Mouse (Mus musculus): Measurements from ENCODE around the gene Foxc1. TPM values are rescaled to one million over a fixed set of nuclear protein-coding genes. Genes with fewer than 3 reads are reported as not detected.
A peak's percentile ranks its signal among the peaks of the same experiment; 100 is the strongest.

The Foxc1 gene
- 1.3 and 1.7 TPM in 2 replicates for polyA plus RNA-seq (2015; fragmentation: Nextera tagmentation; extraction: Ambion mirVana)

DNA sequence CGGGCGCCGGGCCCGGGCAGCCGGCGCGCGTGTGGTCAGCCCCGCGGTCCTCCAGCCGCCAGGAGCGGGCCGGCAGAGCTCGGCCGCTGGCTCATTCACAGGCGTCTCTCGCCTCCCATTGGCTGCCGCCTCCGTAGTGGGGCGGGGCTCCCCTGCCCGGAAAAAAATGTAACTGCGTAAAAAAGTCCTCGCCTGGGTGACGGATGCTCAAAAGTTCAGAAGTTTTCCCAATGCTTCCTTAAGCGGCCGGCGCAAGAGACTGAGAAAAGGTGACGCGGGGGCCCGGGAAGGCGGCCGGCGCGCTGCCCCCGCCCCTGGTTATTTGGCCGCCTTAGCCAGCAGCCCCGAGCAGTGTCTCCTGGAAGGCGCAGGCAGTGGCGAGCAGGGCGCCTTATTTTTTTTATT lies at the start of gene Foxc1:
Gene Foxc1, plus strand, starts transcription at position 206 of the 405 bp plus-strand sequence.
- under 1% methylated on average over 36 of the region's 40 CpGs for WGBS

DNA sequence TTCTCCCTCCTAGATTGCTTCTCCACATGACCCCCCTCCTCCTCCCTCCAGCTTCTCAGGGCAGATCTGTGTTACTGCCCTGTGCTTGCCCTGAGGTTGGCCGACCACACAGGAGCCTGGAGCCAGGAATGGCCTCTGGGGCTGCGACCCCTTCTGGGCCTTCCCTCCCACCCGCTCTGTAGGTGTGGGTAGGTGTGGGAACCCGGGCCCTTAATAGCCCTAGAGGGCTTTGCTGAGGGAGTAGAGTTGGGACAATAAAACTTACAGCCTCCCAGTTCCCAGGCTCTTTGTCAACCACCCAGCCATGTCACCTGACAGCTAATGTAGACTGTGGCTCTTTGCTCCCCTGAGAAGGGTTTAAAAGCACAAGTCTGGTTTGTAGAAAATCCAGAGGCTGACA lies 46.0 kb upstream of the Foxc1 start:
- Histone ChIP-seq H3K4me1 (replicated peaks) (0 out of 2 replicates have a peak, but pooled peaks cover 4% of the 10 kb centered on the region), H3K4me3 (no peak overlapping the region), H3K4me2 (no peak overlapping the region), H3K9ac (no peak overlapping the region), H3K27me3 (no peaks in the 10 kb centered on the region), H3K9me3 (no peaks in the 10 kb centered on the region), H3K27ac (no peak overlapping the region), H3K36me3 (no peaks in the 10 kb centered on the region)
- no peak for ATAC-seq (ENCODE audit: low FRiP score)
- WGBS, result 53% methylated on average over 4 of the region's 4 CpGs

More for the DNA sequence above, at the start of gene Foxc1:
- H3K9ac ChIP-seq, result peak within 1 kb of the TSS; percentile 70
- peak within 1 kb of the TSS; percentile 46 for H3K4me3 ChIP-seq
- ATAC-seq (ENCODE audit: low FRiP score), result peak; percentile 82
- H3K27ac ChIP-seq, result peak within 1 kb of the TSS; percentile 83
- H3K36me3 ChIP-seq, result no peaks in the 10 kb centered on the region
- H3K27me3 ChIP-seq, result peaks cover 95% of the 10 kb centered on the region
- no peaks in the 10 kb centered on the region for H3K9me3 ChIP-seq
- H3K4me2 ChIP-seq, result peak within 1 kb of the TSS; percentile 67
- peaks cover 44% of the 10 kb centered on the region for H3K4me1 ChIP-seq (replicated peaks)

DNA sequence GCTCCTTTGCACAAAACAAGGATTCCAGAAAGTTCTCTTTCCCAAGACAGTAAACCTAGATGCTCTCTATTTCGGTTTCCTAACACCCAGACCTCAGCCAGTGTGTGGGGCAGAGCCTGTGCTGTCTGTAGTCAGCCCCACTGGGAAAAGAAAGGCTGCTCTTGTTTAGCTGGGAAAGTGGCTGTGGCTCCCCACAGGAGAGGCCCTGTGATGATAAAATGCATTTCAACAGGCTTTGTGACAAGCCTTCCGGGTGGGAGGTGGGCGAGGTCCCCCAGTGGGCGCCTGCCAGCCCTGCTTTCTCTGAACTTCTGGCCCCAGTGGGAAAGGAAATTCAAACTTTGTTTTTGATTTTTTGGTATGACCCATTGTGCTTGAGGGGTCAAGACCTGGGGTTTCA lies 45.4 kb upstream of the Foxc1 start:
- Histone ChIP-seq H3K27me3 (no peaks in the 10 kb centered on the region), H3K9me3 (no peaks in the 10 kb centered on the region), H3K36me3 (no peaks in the 10 kb centered on the region), H3K4me3 (no peak overlapping the region), H3K4me1 (replicated peaks) (0 out of 2 replicates have a peak, but pooled peaks cover 4% of the 10 kb centered on the region), H3K9ac (no peak overlapping the region), H3K4me2 (no peak overlapping the region), H3K27ac (no peak overlapping the region)
- ATAC-seq (ENCODE audit: low FRiP score), result no peak
- WGBS, result 59% methylated on average over 4 of the region's 4 CpGs

DNA sequence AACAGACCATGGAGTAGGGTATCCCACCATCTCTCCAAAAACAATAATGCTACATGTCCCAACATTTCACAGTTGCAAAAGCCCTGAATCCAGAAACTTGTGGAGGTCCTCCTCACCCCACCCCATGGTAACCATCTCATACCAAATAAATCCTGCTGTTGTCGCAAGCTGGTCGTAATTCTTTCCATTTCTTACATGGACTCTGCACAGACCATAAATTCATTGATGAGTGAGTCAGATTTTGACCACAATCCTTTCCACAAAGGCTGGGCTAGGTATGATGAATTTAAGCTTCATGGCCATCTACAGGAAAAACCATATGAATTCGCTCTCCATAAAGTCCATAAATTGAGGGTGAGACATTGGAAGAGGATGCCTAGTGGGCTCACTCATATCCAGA lies 42.0 kb upstream of the Foxc1 start:
- Histone ChIP-seq H3K9ac (no peak overlapping the region), H3K36me3 (no peaks in the 10 kb centered on the region), H3K4me1 (replicated peaks) (0 out of 2 replicates have a peak, but pooled peaks cover 4% of the 10 kb centered on the region), H3K9me3 (no peaks in the 10 kb centered on the region), H3K4me3 (no peak overlapping the region), H3K27ac (no peak overlapping the region), H3K4me2 (no peak overlapping the region), H3K27me3 (no peaks in the 10 kb centered on the region)
- no peak for ATAC-seq (ENCODE audit: low FRiP score)
- WGBS, result 95% methylated on average over 3 of the region's 3 CpGs

DNA sequence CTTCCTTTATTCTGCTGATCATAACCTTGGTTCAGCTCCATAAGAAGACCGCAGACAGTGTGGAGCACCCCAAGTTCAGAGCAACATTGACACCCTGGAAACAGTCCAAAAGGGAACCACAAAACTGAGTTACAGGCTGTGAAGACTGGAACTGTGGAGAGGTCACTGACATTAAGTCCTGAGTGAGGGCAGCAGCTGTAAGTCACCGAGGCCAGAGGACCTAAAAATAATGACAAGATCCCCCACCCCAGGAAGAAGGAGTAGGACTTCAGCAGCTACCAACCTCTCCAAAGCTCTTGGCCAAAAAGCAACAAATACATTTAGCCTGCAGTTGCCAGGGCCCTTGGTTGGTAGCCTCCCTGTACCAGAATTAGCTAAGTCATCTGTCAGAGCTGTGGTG lies 40.9 kb upstream of the Foxc1 start:
- Histone ChIP-seq H3K9me3 (no peaks in the 10 kb centered on the region), H3K36me3 (no peaks in the 10 kb centered on the region), H3K27ac (no peak overlapping the region), H3K4me2 (no peak overlapping the region), H3K9ac (no peak overlapping the region), H3K4me1 (replicated peaks) (no peaks in the 10 kb centered on the region), H3K27me3 (no peaks in the 10 kb centered on the region), H3K4me3 (no peak overlapping the region)
- ATAC-seq (ENCODE audit: low FRiP score), result no peak
- WGBS, result 79% methylated on average over 2 of the region's 2 CpGs

DNA sequence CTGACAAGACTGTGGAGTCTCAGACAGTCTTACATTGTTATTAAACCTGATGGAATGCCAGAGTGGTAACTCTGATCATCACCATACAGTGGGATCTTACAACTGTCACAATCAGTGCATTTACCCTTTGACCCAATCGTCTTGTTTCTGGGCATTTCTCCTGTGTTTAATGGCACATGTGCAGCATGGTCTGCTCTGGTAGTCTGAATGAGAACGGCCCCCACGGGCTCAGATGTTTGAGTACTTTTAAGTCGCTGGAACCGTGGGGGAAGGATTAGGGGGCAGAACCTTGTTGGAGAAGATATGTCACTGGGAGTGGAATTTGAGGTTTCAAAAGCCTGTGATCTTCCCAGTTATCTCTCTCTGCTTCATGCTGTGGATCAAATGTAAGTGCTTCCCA lies 33.6 kb upstream of the Foxc1 start:
- no peak overlapping the region for H3K4me3 ChIP-seq
- no peaks in the 10 kb centered on the region for H3K9me3 ChIP-seq
- H3K9ac ChIP-seq, result no peak overlapping the region
- ATAC-seq (ENCODE audit: low FRiP score), result no peak
- no peak overlapping the region for H3K27ac ChIP-seq
- no peak overlapping the region for H3K4me2 ChIP-seq
- no peaks in the 10 kb centered on the region for H3K27me3 ChIP-seq
- H3K36me3 ChIP-seq, result no peaks in the 10 kb centered on the region
- no peaks in the 10 kb centered on the region for H3K4me1 ChIP-seq (replicated peaks)
- 82% methylated on average over 5 of the region's 5 CpGs for WGBS

DNA sequence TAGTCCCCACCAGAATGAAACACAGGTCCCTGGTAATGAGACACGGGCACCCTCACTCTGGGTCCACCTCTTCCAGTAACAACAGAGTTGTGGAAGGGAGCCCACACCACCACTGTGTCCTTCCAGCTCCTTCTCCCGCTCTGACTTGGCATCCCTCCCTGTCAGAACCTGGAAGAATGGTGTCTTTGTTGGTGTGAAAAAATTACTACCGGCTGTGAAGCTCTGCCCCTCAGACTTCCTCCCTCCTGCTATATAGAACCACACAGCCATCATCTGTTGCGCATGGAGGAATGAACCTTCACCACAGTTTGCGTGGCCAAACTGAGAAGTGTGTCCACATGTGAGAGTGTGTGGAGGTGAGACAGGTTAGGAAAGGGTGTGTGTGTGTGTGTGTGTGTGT lies 30.7 kb upstream of the Foxc1 start:
- no peaks in the 10 kb centered on the region for H3K27me3 ChIP-seq
- no peak overlapping the region for H3K9ac ChIP-seq
- no peaks in the 10 kb centered on the region for H3K4me1 ChIP-seq (replicated peaks)
- H3K27ac ChIP-seq, result no peak overlapping the region
- no peak overlapping the region for H3K4me2 ChIP-seq
- H3K36me3 ChIP-seq, result no peaks in the 10 kb centered on the region
- H3K9me3 ChIP-seq, result no peaks in the 10 kb centered on the region
- no peak overlapping the region for H3K4me3 ChIP-seq
- 68% methylated on average over 5 of the region's 5 CpGs for WGBS
- no peak for ATAC-seq (ENCODE audit: low FRiP score)

DNA sequence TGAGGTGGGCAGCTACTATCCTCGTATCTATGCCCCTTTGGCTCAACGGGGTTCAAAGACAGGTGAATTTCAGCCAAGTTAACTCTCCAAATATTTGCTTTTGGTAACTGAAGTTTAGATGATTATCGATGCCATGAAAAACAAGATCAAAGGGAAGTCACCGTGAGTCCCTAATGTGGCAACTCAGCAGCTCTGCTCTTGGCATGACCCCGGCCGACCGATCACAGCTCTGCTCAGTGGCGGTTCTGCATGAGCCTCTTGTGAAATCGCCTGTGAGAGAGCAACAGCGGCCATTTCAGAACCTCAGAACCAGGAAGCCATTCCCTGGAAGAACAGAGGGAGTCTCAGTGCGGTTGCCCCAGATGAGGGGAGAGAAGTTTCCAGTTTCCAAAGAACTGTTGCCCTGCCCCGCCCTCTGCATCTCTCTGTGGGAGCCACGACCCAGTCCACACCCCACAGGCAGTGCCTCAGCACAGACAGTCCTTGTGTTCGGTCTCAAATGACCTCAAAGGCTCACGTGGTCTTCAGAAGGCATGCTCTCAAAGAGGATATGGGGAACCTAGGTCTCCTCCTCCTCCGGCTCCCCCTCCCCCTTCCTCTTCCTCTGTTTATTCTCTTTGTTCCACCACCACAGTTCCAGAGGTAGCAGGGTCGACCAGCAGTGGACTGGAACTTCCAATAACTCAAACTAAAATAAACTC lies 27.0 kb upstream of the Foxc1 start:
- no peaks in the 10 kb centered on the region for H3K27me3 ChIP-seq
- H3K9ac ChIP-seq, result no peak overlapping the region
- H3K9me3 ChIP-seq, result no peaks in the 10 kb centered on the region
- H3K36me3 ChIP-seq, result no peaks in the 10 kb centered on the region
- H3K4me2 ChIP-seq, result no peak overlapping the region
- H3K27ac ChIP-seq, result no peak overlapping the region
- ATAC-seq (ENCODE audit: low FRiP score), result no peak
- WGBS, result 74% methylated on average over 17 of the region's 17 CpGs
- H3K4me1 ChIP-seq (replicated peaks), result no peaks in the 10 kb centered on the region
- H3K4me3 ChIP-seq, result no peak overlapping the region

DNA sequence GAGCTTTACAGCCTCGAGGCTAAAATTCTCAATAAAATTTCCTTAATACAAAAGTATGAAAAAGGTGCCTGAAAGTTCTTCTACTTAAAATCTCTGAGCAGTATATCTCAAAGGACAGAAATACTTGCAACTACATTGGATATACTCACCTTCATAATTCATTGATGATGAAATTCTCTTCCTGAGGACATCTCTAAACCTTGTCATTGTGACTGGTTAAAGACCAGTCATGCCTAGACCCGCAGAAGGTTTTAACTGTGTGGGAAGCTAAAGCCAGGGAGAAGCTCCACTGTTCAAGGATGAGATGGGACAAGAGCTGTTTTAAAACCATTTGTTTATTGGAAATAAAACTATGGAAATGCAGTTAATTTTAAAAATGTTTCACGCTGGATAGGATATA lies 26.1 kb upstream of the Foxc1 start:
- H3K4me2 ChIP-seq, result no peak overlapping the region
- H3K27me3 ChIP-seq, result no peaks in the 10 kb centered on the region
- H3K9me3 ChIP-seq, result no peaks in the 10 kb centered on the region
- no peak overlapping the region for H3K27ac ChIP-seq
- H3K9ac ChIP-seq, result no peak overlapping the region
- no peak for ATAC-seq (ENCODE audit: low FRiP score)
- H3K4me1 ChIP-seq (replicated peaks), result no peaks in the 10 kb centered on the region
- 92% methylated on average over 3 of the region's 3 CpGs for WGBS
- no peak overlapping the region for H3K4me3 ChIP-seq
- H3K36me3 ChIP-seq, result no peaks in the 10 kb centered on the region

DNA sequence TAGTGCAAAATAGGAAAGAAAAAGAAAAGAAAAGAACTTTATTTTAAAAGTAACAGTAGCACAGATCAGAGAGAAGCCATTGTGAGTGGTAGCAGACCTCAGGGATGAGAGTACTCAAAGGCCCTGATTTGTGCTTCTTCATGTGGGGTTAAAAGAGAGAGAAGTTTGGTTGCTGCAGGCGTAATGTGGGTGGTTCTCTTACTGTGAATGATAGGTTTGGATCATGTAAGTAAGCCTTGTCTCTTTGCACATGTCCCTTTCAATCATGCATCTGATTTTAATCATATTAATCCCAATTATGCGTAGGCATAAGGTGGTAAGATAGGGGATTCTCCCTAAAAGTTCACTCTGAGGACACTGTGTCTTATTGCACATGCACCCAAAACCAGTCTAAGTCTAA lies 24.4 kb upstream of the Foxc1 start:
- ATAC-seq (ENCODE audit: low FRiP score), result no peak
- Histone ChIP-seq H3K4me1 (replicated peaks) (no peaks in the 10 kb centered on the region), H3K27me3 (no peaks in the 10 kb centered on the region), H3K36me3 (no peaks in the 10 kb centered on the region), H3K9me3 (no peaks in the 10 kb centered on the region), H3K27ac (no peak overlapping the region), H3K9ac (no peak overlapping the region), H3K4me2 (no peak overlapping the region), H3K4me3 (no peak overlapping the region)
- WGBS, result 90% methylated on average over 2 of the region's 2 CpGs

DNA sequence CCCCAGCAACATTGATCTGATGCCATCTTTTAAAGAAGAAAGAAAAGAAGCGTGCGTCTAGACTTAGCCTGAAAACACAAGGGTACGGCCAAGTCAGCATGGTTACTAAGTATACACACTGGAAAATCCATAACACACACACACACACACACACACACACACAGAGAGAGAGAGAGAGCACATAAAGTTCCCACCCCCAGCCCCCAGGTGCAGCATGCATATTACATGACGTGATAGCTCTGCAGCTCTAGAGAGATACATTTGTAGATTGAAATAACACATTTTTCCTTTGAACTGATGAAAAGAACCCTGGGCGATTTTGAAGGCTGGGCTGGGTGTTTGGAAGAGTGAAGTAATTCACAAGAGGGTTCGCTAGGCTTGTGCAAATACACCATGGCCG lies 21.7 kb upstream of the Foxc1 start:
- Histone ChIP-seq H3K27ac (no peak overlapping the region), H3K9me3 (no peaks in the 10 kb centered on the region), H3K4me3 (no peak overlapping the region), H3K9ac (no peak overlapping the region), H3K36me3 (no peaks in the 10 kb centered on the region), H3K4me2 (no peak overlapping the region), H3K27me3 (no peaks in the 10 kb centered on the region), H3K4me1 (replicated peaks) (no peaks in the 10 kb centered on the region)
- WGBS, result 80% methylated on average over 7 of the region's 7 CpGs
- no peak for ATAC-seq (ENCODE audit: low FRiP score)

DNA sequence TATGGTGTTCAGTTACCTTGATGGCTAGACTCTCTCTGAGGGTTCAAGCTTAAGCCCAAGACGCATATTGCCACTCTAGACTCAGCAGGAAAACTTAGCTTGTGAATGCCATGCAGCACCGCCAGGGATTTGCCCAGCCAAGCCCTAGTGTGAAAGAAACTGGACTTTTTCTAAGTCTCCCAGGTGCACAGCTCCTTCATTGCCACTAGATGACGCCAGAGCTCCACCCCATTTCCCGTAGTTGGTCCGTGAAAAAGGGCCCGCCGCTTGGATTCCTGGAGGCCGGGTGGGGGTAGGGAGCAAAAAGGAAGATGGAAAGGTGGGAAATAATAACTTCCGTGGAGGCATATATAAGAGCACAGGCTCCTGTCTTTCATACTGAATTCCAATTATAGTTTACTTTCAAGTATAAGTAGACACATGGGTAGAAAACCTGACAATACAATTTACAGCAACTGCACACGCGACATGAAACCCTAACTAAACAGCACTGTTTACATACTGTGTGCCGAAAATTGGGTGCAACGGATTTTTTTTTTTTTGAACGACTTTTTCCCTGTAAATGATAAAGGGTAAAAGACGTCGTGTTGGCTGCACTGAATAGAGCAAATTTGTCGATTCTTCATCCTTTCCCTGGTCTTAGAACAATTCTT lies 13.8 kb upstream of the Foxc1 start:
- Histone ChIP-seq H3K4me3 (peak overlapping the region; percentile 15; the same call in 1 of the 2 replicates), H3K36me3 (no peaks in the 10 kb centered on the region), H3K4me2 (peak overlapping the region; percentile 41), H3K27me3 (peaks cover 18% of the 10 kb centered on the region), H3K4me1 (replicated peaks) (no peaks in the 10 kb centered on the region), H3K9me3 (no peaks in the 10 kb centered on the region), H3K27ac (no peak overlapping the region), H3K9ac (0 out of 2 replicates have a peak overlapping the region, but pooled peaks have one; percentile 24)
- WGBS, result 19% methylated on average over 17 of the region's 17 CpGs
- peak; percentile 83 for ATAC-seq (ENCODE audit: low FRiP score)

DNA sequence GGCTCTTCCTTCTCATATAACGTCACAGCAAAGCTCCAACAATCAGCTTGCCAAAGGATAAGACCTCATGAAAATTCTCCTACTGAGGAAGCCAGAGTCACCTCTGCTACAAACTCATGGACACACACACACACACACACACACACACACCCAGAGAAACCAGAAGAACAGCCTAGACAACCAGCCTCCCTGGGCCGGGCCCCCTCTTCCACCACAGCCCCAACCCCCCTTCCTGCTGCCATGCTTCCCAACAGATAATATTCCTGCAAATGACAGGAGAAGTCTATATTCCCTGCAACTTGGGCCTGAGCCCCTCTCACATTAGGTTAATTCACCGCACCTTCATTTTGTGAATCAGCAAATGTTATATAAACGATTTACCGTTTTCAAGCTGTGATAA lies 13.3 kb upstream of the Foxc1 start:
- Histone ChIP-seq H3K4me1 (replicated peaks) (no peaks in the 10 kb centered on the region), H3K27ac (no peak overlapping the region), H3K36me3 (no peaks in the 10 kb centered on the region), H3K27me3 (peaks cover 24% of the 10 kb centered on the region), H3K9me3 (no peaks in the 10 kb centered on the region), H3K9ac (no peak overlapping the region), H3K4me3 (no peak overlapping the region), H3K4me2 (peak overlapping the region; percentile 41; the same call in 1 of the 2 replicates)
- peak; percentile 22; the same call in 1 of the 2 replicates for ATAC-seq (ENCODE audit: low FRiP score)
- whole genome bisulfite sequencing, result 51% methylated on average over 5 of the region's 5 CpGs
